Mouse (Mus musculus): ENCODE data around the gene Tnfrsf18. TPM values are rescaled to one million over a fixed set of nuclear protein-coding genes. Genes with fewer than 3 reads are reported as not detected.

Tnfrsf18 gene
- total RNA-seq (2021) = not detected
- long read RNA-seq, experiment 1 = 0 reads
- long read RNA-seq, experiment 2 = 0 reads

DNA sequence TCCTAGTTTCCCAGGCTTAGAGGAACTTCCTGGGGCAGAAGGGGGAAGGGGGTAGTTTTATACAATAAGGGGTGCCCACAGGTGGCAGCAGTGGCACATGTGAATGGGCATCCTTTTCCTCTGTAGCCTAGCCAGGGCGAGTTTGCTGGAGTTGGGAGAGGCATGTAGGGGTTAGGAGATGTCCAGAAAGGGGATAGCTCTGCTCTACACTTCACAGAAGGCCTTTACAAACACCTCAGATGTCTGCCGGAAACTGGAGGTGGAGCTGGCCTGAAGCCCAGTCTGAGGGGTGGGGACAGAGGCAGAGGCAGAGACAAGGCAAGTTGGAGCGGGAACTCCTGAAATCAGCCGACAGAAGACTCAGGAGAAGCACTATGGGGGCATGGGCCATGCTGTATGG is at the start of gene Tnfrsf18:
Gene Tnfrsf18 (plus strand): TSS at position 152 of the 400 bp plus-strand sequence.
- DNase-seq (ENCODE audit: low spot score in 2 of 2) = peak; percentile 35 to 65

DNA sequence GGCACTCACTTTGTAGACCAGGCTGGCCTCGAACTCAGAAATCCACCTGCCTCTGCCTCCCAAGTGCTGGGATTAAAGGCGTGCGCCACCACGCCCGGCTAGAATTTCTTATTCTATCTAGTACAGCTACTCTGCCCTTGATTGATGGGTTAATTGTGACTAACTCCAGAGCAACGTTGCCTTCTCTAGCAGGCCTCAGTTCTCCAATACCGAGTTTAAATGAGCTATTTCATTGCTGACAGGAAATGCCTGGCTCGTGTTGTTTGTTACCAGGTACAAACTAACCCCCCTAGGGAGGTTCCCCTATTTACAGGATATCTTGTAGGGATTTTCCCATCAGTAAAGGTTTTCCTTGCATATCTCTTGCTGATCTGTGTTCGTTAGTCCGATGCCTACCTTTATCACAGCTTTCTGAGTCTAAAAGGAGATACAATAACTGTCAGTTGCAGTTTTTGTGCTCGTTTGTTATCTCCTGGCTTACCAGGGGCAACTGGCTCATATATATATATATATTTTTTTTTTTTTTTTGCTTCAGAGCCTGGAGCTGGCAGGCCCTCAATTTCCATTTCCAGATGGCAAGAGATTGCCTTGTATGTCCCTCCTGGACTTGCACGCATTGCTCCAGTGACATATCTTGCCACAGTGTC is 44.4 kb upstream of the Tnfrsf18 start:
- Histone ChIP-seq H3K27ac (no peak overlapping the region), H3K4me3 (no peak overlapping the region)
- DNase-seq (ENCODE audit: low spot score in 2 of 2) = no peak
- no peak for TF ChIP-seq CTCF (conservative IDR thresholded peaks at IDR 0.05)

More for the DNA sequence above, at the start of gene Tnfrsf18:
- peak; percentile 49 for TF ChIP-seq CTCF (conservative IDR thresholded peaks at IDR 0.05)
- Histone ChIP-seq H3K4me3 (no peak within 1 kb of the TSS), H3K27ac (no peak within 1 kb of the TSS)

DNA sequence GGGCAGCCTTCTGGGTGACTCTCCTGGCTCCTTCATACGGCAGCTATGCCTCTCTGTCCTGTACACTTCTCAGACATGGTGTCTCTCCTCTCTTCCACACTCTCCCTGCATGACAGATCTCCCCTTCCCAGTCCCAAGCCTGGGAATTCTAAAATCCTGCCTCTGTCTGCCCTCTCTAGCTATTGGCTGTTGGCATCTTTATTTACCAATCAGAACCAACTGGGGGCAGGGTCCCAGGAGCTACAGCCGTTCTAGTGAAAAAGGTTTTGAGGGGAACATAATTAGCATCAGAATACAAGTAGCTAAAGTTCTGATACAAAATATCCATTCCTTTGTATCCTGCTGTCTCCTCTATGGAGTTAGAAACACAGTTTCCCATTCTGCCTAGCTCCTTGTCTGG is 42.2 kb upstream of the Tnfrsf18 start:
- TF ChIP-seq CTCF (conservative IDR thresholded peaks at IDR 0.05) = no peak
- Histone ChIP-seq H3K27ac (no peak overlapping the region), H3K4me3 (no peak overlapping the region)
- DNase-seq (ENCODE audit: low spot score in 2 of 2) = no peak

DNA sequence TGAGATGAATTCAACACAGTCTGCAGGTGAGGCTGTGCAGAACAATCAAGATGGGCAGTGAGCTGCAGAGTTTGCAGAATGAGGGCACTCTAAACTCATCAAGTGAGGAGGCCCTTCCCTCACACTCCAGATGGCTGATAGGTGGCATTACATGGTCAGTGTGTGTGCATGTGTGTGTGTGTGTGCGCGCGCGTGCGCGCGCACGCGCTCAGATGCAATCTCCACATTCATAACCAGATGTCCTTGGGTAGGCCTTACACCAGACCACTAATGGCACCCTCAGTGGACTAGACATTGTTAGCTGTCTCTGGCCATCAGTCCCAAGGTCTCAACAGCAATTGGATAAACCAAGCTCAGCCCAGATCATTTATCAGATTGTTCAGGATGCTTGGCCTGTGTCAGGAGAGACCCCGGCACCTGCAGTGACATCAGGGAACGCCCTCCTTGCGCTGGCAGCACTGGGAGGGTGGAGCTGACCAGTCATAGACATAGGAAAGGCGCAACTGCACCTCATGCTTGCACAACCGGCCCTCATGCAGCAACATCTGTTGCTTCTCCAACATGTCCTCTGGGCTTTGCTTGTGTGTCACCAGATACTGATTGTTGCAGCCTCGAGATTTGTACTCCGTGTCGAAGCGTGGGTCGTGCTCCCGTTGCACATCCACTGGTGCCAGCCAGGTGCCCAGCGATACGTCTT is 34.6 kb upstream of the Tnfrsf18 start:
- Histone ChIP-seq H3K4me3 (peak overlapping the region; percentile 88), H3K27ac (peak overlapping the region; percentile 96)
- no peak for TF ChIP-seq CTCF (conservative IDR thresholded peaks at IDR 0.05)
- DNase-seq (ENCODE audit: low spot score in 2 of 2) = peak; percentile 10 to 12

DNA sequence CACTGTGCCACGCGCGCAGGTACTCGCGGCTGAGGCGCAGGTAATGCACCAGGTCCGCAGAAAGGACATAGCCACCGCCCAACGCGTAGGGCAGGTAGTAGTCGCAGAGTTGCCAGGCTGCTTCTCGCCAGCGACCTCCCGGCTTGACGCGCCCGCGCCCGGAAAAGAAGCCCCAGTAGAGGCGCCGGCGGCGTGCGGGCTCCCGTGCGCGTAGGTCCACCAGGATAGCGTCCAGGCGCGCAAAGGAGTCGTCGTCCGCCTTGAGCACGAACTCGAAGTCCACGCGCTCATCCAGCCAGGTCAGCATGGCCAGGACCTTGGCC is 34.1 kb upstream of the Tnfrsf18 start:
- Histone ChIP-seq H3K4me3 (peak overlapping the region; percentile 88), H3K27ac (peak overlapping the region; percentile 96)
- no peak for DNase-seq (ENCODE audit: low spot score in 2 of 2)
- no peak for TF ChIP-seq CTCF (conservative IDR thresholded peaks at IDR 0.05)

DNA sequence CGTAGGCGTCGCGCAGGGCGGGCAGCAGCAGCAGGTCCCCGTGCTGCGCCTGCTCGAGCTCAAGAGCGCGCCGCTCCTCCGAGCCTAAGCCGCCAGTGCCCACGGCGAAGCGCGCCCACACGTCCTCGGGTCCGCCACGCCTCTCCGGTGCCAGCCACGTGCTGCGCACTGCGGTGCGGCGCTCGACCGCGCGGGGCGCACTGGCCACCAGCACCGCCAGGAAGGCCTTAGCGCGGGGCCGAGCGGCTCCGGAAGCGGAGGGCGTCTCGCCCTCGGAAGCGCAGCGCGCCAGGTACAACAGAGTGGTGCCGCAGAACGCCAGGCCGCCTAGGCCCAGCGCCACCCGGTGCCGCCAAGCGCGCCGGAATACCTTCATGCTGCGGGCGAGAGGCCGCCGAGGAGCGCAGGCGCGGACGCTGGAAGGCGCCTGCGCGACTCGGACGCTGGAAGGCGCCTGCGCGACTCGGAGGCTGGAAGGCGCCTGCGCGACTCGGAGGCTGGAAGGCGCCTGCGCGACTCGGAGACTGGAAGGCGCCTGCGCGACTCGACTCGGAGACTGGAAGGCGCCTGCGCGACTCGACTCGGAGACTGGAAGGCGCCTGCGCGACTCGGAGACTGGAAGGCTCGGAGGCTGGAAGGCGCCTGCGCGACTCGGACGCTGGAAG is 33.6 kb upstream of the Tnfrsf18 start, which contains the start of the genes B3galt6 and Sdf4:
Gene B3galt6 (minus strand): TSS at position 409 of the 665 bp plus-strand sequence.
Gene Sdf4 (plus strand): TSS at position 632 of the 665 bp plus-strand sequence.
- TF ChIP-seq CTCF (conservative IDR thresholded peaks at IDR 0.05) = peak; percentile 84
- peak within 1 kb of the TSS; percentile 100 for H3K27ac ChIP-seq
- peak within 1 kb of the TSS; percentile 88 for H3K4me3 ChIP-seq
- peak; percentile 83 for DNase-seq (ENCODE audit: low spot score in 2 of 2)

DNA sequence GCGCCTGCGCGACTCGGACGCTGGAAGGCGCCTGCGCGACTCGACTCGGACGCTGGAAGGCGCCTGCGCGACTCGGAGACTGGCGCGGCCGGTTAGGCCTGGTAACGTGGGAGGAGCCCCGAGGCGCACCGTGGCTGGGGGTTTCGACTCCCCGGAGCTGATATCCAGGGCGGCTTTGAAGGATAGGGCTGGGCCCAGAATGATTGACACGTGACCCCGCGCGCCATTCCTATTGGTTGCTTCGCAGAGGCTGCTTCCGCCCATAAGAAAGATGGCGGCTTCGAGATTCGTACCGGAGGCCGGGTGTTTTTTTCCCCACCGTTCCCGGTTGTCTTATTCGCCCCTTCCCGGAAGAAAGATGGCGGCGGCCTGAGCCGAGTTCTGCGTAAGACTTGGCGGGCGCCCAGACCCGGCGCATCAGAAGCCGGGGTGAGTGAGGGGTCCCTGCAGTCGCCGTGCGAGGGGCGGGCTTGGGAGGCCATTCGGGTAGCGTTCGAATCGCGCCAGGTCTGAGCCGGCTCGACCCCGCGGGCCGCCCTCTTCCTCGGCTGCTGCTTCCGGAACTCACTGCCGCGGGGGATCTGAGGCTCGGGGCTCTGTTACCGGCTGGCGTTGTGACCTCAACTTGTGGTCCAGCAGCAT is 32.9 kb upstream of the Tnfrsf18 start:
- Histone ChIP-seq H3K4me3 (peak overlapping the region; percentile 76), H3K27ac (peak overlapping the region; percentile 100)
- no peak for TF ChIP-seq CTCF (conservative IDR thresholded peaks at IDR 0.05)
- peak; percentile 94 to 95 for DNase-seq (ENCODE audit: low spot score in 2 of 2)

DNA sequence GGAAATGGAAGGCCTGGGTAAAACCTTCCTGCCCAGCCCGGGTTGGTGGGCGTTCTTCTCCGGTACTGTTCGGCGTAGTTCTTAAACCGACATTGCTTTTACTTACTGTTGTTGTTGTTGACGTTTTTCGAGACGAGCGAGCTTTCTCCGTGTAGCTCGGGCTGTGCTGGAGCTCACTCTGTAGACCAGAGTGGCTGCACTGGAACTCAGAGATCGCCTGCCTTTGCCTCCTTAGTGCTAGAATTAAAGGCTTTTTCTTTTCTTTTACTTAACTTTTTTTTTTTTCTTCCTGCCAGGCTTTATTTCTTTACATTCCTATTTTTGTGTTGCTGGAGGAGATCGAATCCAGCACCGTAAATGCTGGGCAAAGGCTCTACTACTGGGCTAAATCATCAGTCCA is 32.4 kb upstream of the Tnfrsf18 start:
- no peak for DNase-seq (ENCODE audit: low spot score in 2 of 2)
- no peak for TF ChIP-seq CTCF (conservative IDR thresholded peaks at IDR 0.05)
- peak overlapping the region; percentile 76 for H3K4me3 ChIP-seq
- peak overlapping the region; percentile 100 for H3K27ac ChIP-seq

DNA sequence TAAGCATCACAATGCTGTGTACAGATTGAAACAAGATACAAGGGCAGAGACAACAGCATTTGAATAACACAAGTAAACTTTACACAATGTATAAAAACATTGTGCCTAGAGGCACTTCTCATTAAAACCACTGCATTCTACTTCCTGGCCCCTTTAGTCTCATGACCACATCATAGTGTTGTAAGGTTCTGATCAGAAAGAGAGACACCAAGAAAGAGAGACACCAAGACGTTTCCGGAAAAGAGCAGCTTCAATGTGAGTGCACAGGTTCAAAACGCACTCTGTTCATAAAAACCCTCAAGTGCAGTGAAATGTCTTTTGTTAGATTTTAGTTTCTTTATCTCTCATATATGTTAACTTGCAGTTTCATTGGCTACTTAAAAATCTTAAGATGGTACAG is 21.9 kb upstream of the Tnfrsf18 start:
- DNase-seq (ENCODE audit: low spot score in 2 of 2) = no peak
- H3K27ac ChIP-seq = no peak overlapping the region
- no peak overlapping the region for H3K4me3 ChIP-seq
- TF ChIP-seq CTCF (conservative IDR thresholded peaks at IDR 0.05) = no peak

DNA sequence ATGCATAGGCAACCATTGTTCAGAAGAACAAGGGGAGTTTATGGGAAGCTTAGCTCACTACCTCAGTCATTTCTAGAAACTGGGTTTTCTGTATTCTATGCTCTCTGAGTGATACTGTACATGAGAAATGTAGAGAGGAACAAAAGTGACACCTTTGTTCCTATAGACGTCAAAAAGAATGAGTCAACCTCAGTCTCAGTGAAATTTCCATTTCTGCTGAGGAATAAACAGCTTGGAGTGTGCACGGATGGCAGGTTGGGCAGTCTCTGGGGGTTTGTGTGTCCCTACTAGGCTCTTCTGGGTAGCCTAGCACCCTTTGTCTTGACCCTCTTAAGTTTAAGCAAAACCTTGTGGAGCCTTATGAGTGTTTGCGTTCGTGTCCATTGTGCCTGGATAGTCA is 17.6 kb upstream of the Tnfrsf18 start:
- Histone ChIP-seq H3K27ac (no peak overlapping the region), H3K4me3 (no peak overlapping the region)
- DNase-seq (ENCODE audit: low spot score in 2 of 2) = no peak
- no peak for TF ChIP-seq CTCF (conservative IDR thresholded peaks at IDR 0.05)

DNA sequence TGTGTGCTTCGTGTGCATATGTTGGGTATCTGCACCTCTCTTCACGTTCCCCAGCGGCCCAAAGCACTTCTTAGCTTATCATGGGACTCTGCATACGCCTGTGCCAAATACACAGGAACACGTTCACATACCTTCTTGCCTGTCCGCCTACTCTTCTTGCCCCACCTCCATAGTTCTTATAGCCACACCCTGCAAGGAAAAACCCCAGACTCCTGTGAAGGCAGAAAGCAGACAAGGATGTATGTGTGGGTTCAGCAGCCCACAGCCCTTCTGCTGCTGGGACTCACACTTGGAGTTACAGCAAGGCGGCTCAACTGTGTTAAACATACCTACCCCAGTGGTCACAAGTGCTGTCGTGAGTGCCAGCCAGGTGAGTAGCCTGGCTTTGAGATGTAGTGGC is 12.3 kb upstream of the Tnfrsf18 start, which contains the start of gene Tnfrsf4:
Gene Tnfrsf4 (plus strand): TSS at position 207 of the 400 bp plus-strand sequence.
- TF ChIP-seq CTCF (conservative IDR thresholded peaks at IDR 0.05) = no peak
- DNase-seq (ENCODE audit: low spot score in 2 of 2) = no peak
- no peak within 1 kb of the TSS for H3K4me3 ChIP-seq
- H3K27ac ChIP-seq = no peak within 1 kb of the TSS

DNA sequence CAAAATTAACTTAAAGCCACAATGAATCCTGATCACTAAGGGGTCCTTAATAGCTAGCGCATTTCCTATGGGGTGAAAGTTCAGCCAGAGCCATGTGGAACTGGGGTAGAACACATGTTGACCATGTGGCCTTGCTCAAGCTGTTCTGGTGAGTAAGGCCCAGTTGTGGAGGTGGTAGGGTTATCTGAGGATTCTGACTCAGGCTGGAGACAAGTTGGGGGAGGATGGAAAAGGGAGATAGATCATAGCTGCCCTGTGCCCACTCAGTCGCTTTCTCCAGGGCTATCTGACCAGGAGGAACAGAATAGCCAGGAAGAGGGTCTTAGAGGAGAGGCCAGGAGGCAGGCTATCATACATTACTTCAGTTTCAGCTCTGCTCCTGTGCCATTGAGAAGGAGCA is 11.5 kb upstream of the Tnfrsf18 start:
- DNase-seq (ENCODE audit: low spot score in 2 of 2) = no peak
- Histone ChIP-seq H3K27ac (no peak overlapping the region), H3K4me3 (no peak overlapping the region)
- no peak for TF ChIP-seq CTCF (conservative IDR thresholded peaks at IDR 0.05)

DNA sequence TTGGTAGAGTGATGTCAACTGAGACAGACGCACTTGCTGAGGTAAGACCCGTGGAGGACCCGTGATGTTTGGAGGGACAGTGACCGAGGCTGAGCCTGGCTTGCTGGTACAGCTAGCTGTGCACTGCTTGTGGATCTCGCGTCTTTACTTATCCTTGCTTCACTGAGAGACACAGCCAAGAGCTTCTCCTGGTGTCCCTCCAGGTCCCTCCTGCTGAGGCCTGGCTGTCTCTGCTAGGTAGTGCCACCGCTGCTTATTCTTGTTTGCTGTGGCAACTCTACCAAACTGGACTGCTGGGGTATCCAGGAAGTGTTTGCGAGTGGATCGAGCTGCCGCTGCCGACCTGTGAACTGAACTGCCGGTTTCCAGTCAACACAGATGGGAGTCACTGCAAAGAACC is 6.2 kb upstream of the Tnfrsf18 start:
- no peak for TF ChIP-seq CTCF (conservative IDR thresholded peaks at IDR 0.05)
- DNase-seq (ENCODE audit: low spot score in 2 of 2) = no peak
- no peak overlapping the region for H3K4me3 ChIP-seq
- no peak overlapping the region for H3K27ac ChIP-seq
